Mouse (Mus musculus): ENCODE results near the gene Ptprt. TPM values are rescaled to one million over a fixed set of nuclear protein-coding genes. Genes with fewer than 3 reads are reported as not detected.
"Not testable (repeated sequence)": the region's sequence is repeated elsewhere in the genome, so short reads cannot be mapped to it uniquely, and the experiment has no call there.

The Ptprt gene
- total RNA-seq, 2 experiments from 2014 or later: 93.5 to 101 TPM

- DNase-seq (ENCODE audit: extremely low spot score in 1 of 2, low spot score in 2 of 2): peak; percentile 63 to 67
- intact Hi-C loops (cut with DNase I): no loop called here
Observed at GRCm38 (mm10) chr2:161516921-161517320, 1144.0 kb downstream of the Ptprt start.

DNA sequence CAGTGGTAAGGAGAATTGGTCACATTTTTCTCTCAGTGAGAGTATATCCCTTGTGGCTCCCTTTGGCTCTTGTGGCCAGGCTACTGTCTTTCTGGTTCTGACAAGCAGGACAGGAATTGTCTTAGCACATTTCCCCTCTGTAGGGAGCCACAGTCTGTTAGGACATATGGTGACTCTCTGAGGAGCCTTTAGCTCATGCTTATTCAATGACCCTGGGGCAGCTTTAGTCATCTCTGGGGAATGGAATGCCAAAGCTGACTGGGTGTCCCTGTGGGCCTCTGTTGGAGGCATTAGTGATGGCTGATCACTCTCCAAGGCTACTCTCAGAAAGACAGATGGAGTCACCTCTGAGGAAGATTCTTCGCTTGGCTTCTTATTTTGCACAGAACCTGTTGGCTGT lies 1147.7 kb downstream of the Ptprt start:
- DNase-seq (ENCODE audit: extremely low spot score in 1 of 2, low spot score in 2 of 2): no peak
- intact Hi-C loops (cut with DNase I): no loop called here

- DNase-seq (ENCODE audit: extremely low spot score in 1 of 2, low spot score in 2 of 2); intact Hi-C loops (cut with DNase I): not testable (repeated sequence)
Observed at GRCm38 (mm10) chr2:161511880-161512570, 1148.9 kb downstream of the Ptprt start.

DNA sequence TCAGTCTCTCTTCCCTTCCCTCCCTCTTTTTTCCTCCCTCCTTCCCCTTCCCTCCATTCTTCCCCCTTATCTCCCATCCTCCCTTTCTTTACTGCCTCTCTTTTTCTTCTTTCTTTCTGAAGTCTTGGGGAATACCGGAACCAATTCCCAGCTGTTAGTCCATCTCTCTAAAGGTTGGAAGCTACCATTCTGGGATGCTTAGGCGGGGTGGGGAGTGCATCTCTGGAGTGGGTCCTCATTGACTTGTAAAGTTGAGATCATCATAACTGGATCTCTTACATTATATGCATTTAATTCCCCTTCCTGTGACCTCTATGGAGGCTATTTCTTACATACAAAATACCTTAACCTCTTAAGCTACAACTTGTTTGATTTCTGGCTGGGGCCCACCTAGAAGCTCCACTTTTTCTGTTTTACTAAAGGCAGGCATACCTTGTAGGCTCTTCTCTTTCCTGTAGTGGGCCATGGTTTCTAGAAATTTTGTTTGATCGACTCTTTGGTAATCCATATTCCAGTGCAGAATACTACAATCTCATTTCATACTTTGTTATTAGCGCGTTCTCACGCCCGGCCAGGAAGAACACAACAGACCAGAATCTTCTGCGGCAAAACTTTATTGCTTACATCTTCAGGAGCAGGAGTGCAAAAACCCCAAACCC lies 1149.7 kb downstream of the Ptprt start:
- intact Hi-C loops (cut with DNase I): no loop called here
- DNase-seq (ENCODE audit: extremely low spot score in 1 of 2, low spot score in 2 of 2): no peak

DNA sequence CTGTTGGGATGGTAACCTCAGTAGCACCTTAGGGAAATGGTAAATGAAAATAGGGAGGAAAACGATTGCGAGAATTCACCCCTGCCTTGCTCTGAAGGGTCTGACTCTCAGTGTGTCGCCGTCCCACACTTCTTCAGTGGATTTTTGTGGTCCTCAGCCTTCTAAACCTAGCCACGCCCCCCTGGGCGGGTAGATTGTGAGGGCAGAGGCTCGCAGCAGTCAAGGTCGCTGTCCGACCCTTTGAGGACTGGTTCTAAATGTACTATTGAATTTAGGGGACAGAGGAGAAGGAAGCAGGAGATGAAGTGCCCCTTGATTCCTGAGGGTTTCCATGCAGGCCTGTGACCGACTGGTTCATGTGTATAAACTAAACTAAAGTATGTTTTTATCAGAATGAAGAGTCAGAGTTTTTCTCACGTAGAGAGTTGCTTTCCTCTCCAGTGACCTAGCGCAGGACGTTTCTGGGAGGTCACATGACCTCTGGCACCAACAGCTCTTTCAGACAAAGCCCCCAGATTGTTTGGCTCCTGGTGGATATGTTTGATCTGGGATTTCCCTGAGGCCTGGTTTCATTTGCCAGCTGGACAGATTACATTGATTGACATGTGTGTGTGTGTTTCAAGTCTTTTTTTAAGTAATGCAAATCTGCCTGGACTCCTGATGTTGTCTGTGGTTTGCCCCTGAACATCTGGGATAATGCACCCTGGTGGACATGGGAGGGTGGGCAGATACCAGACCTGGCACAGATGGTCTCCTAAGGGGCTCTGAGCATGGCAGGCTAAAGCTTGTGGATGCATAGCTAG lies 1161.6 kb downstream of the Ptprt start:
- intact Hi-C loops (cut with DNase I): no loop called here
- DNase-seq (ENCODE audit: extremely low spot score in 1 of 2, low spot score in 2 of 2): no peak

- no peak for DNase-seq (ENCODE audit: extremely low spot score in 1 of 2, low spot score in 2 of 2)
- intact Hi-C loops (cut with DNase I): no loop called here
Observed at GRCm38 (mm10) chr2:161498449-161499096, 1162.4 kb downstream of the Ptprt start.

GRCm38 (mm10) chr2:161481741-161482140 lies 1179.2 kb downstream of the Ptprt start:
- intact Hi-C loops (cut with DNase I): no loop called here
- DNase-seq (ENCODE audit: extremely low spot score in 1 of 2, low spot score in 2 of 2): no peak

- no peak for DNase-seq (ENCODE audit: extremely low spot score in 1 of 2, low spot score in 2 of 2)
- intact Hi-C loops (cut with DNase I): no loop called here
Observed at GRCm38 (mm10) chr2:161480445-161480844, 1180.5 kb downstream of the Ptprt start.

All from left cerebral cortex, postnatal 10 days (tissue).